Mouse (Mus musculus) erythroblast, embryonic 14.5 days (primary cell): ENCODE measurements around the gene Capn11.

Experiments
- GATA1 ChIP-seq: IDR thresholded peaks from 2 replicates; pipeline ENCODE4 v1.6.1; 2012; ENCODE audit warnings: low read length, inconsistent platforms, mixed read lengths
- TAL1 ChIP-seq: IDR thresholded peaks from 3 replicates; pipeline ENCODE4 v1.6.1; 2012; ENCODE audit warnings: low read length, inconsistent platforms, mixed read lengths

DNA sequence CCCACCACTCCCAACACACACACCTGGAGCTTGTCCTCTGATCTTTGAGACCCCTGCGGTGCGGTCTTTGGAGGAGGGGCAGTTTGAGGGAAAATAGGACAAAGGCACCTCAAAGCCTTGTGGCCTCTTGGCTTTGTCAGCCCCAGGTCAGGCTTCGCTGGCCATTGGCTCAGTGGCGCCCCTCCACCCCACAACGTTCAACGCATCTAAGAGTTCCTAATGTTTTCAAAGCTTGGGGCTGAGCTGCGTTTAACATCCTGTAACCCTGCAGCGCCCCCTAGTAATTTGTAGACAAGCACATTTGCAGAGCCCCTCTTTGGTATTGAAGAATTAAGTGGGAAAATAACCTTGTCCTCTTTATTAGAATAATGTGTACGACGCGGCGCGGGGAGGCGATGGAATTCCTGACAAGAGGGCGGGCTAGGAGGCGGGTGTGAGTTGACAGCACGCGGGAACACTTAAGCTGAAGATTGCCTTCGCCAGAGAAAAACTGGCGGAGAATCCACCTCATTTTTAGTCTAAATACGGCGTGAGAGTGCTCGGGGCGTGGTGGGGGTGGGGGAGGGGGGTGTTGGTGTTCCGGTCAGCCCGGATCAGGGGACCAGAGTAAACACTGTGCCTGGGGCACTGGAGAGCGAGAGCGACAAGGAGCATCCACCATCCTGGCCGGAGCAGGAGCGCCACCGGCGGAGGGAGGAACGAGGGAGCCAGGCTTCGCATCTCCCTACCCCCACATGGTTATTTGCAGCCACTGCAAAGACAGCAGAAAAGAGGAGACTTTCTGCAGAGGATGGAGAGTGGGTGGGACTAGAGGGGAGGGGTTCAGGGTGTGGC, 29.0 kb downstream of the Capn11 start:
- TF ChIP-seq GATA1 = no peak
- TF ChIP-seq TAL1 = no peak
